Mouse (Mus musculus): ENCODE measurements around the gene Dera. TPM values are rescaled to one million over a fixed set of nuclear protein-coding genes. Genes with fewer than 3 reads are reported as not detected.
"Not testable (repeated sequence)": the region's sequence is repeated elsewhere in the genome, so short reads cannot be mapped to it uniquely, and the experiment has no call there.

Gene Dera
- 1 to 10 TPM; 6.5 to 7.8 TPM for total RNA-seq (2021)
- long read RNA-seq, experiment 1, transcript Dera-201 (9 exons, 1,729 nt), result major isoform, 8 of 9 reads
- long read RNA-seq, experiment 1, partial matches to known transcripts, result 0 of 9 reads
- long read RNA-seq, experiment 1, other reads (novel, unspliced or antisense), result 1 of 9 reads
- long read RNA-seq, experiment 2, partial matches to known transcripts, result 1 of 6 reads
- long read RNA-seq, experiment 2, other reads (novel, unspliced or antisense), result 1 of 6 reads

GRCm38 (mm10) chr6:137754056-137754856 is at the start of gene Dera:
Gene Dera (plus strand): TSS chr6:137754546.
- peak; percentile 84 for DNase-seq (ENCODE audit: low spot score)

DNA sequence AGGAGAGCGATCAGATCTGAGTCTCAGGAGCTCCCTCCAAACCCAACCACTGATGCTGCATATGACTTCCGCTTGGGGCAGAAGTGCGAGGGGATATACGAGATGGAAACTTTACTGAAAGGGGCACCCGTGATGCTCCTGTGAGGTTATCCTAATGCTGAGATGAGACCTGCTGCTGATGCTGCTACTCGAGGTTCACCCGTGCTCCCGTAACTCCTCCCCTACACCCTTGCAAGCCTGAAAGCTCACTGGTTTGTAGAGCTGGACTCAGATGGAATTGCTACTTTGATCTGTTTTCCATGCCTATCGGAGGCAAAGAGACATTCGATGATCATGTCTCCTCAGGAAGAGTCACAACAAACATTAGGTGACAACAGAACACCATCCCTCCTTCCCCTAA is 48.1 kb upstream of the Dera start:
- DNase-seq (ENCODE audit: low spot score), result no peak

GRCm38 (mm10) chr6:137708726-137709405 is 45.5 kb upstream of the Dera start:
- not testable (repeated sequence) for DNase-seq (ENCODE audit: low spot score)

DNA sequence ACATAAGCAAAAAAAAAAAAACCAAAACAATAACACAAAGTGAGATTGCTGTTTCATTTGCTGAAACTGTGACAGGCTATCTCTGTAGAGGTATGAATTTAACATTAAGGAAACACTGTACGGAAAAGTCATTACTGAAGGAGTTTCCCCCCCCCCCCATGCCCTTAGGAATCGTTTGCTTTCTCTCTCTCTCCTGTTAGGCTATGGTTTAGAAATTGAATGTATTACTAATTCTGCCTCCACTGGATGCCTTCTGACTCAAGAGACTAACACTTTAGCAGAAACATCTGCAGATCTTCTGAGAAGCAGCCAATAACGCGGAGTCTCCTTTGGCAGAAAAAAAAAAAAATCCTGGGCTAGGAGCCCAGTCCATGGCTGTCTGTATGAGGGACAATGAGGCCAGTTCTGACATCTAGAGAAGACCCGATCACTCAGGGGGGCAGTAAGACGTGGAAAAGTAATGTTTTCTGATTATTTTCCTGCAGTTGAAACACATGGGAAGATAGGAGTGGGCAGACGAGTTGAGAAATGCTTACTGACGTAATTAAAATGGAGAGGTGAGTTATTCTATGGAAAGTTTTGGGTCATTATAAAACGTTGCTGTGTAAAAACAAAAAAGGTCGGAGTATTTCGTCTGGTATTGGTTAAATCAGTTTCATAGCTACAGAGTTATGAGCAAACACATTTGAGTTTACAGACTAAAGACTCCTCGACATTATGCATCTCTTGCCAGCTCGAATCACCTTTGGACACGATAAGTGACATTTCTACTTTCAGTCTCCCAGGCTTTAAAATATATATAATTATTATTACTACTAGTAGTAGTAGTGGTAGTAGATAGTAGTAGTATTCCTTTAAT is 43.9 kb upstream of the Dera start:
- DNase-seq (ENCODE audit: low spot score), result peak; percentile 59

DNA sequence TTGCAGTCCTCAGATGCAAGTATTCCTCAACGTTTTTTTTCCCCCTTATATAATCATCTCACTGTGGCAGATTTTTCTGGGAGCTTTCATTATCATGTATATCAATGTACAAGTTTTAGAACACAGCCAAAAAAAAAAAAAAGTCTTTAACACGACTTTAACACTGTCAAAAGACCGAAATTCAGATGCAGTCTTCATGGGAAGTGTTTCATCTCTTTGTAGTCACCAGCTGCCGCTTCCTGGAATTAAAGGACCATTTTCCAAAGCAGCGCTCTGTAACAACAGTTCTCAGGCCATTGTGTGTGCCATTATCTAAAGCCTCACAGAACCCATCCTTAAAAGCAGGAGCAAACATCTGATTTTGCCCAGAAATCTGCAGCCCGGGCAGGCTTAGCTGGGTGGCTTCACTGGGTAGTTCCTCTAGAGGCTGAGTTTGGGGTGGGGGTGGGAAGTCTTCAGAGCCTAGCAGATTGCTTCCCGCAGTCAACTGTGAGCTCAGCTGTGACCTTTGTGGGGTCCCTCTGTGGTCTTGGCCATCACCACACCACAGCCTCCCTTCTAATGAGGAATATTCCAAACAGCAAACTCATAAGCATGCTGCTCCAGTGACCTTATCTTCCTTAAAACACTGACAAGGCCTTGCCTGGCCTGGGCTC is 41.6 kb upstream of the Dera start:
- DNase-seq (ENCODE audit: low spot score), result no peak

DNA sequence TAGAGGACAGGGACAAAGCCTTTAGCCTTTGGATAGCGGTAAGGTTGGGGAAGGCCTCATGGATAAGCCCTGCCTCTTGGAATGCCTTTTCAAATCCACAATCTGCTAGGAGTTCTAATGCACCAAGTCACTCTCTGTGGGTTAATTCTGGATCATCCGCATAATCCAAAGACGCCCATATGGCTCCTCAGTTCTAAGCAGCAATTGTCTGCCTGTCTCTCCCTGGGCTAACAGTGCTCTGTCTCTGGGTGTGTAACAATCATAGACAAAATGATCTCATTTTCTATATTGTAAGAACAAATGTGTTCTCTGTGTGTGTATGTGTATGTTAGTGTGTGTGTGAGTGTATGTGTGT is 41.1 kb upstream of the Dera start:
- no peak for DNase-seq (ENCODE audit: low spot score)

GRCm38 (mm10) chr6:137716802-137717201 is 37.5 kb upstream of the Dera start:
- DNase-seq (ENCODE audit: low spot score), result no peak

GRCm38 (mm10) chr6:137722220-137722931 is 32.0 kb upstream of the Dera start:
- DNase-seq (ENCODE audit: low spot score), result no peak

GRCm38 (mm10) chr6:137723898-137724297 is 30.4 kb upstream of the Dera start:
- peak; percentile 62 for DNase-seq (ENCODE audit: low spot score)

DNA sequence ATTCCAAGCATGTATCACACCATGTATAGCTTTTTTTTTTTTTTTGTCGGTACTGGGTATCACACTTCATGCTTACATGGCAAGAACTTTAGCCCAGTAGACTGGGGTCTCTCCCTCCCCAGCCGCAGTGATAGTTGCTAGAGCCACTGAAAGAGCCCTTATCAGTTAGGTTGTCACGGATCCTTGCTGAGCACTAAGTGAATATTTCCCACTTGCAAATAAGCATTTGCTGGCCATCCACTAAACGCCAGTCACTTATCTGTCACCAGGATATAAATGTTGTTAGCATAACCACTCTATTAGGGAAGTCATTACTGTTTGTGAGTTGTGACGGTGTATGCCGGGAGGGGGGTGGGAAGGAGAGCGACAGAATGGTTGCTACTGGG is 19.9 kb upstream of the Dera start:
- DNase-seq (ENCODE audit: low spot score), result no peak

- DNase-seq (ENCODE audit: low spot score), result peak; percentile 92
Observed at GRCm38 (mm10) chr6:137734846-137735609, 19.3 kb upstream of the Dera start, which contains the start of gene Strap. Gene Strap (plus strand): TSS chr6:137735078.

GRCm38 (mm10) chr6:137735671-137736238 is 18.6 kb upstream of the Dera start:
- no peak for DNase-seq (ENCODE audit: low spot score)

GRCm38 (mm10) chr6:137740972-137741371 is 13.4 kb upstream of the Dera start:
- DNase-seq (ENCODE audit: low spot score), result no peak

GRCm38 (mm10) chr6:137744700-137745099 is 9.6 kb upstream of the Dera start:
- no peak for DNase-seq (ENCODE audit: low spot score)

DNA sequence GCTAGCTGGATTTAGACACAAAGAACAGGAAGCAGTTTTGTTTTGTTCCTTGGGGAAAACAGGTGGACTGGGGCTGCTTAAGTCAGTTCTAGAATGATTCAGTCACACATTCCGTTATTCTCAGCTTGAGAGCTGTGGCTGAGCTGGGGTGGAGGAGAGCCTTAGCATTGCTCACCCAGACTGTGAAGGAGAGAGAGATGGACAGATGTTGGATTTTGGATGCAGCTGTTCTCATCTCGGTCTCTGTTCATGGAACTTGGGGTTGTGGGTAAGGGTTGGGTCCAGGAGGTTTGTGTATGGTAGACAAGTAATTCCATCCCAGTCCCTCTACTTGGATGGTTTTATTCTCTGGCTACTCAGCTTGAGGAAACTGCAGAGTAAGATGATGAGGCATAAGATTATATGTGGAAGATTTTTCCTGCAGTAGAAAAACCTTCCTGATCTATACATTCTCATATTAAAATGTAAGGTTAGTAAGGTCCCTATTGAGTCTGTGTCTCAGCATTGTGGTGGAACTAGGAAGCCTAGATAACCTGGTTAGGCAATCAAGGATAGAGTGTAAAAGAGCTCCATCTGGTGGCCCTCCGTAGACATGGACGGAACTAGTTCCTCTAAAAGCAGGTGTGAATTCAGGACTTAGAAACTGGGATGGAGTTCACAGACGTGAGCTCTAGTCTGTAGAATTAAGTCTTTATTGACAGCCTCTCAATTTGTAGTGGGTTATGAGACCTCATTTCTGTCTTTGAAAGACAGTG is 7.0 kb upstream of the Dera start:
- DNase-seq (ENCODE audit: low spot score), result no peak

DNA sequence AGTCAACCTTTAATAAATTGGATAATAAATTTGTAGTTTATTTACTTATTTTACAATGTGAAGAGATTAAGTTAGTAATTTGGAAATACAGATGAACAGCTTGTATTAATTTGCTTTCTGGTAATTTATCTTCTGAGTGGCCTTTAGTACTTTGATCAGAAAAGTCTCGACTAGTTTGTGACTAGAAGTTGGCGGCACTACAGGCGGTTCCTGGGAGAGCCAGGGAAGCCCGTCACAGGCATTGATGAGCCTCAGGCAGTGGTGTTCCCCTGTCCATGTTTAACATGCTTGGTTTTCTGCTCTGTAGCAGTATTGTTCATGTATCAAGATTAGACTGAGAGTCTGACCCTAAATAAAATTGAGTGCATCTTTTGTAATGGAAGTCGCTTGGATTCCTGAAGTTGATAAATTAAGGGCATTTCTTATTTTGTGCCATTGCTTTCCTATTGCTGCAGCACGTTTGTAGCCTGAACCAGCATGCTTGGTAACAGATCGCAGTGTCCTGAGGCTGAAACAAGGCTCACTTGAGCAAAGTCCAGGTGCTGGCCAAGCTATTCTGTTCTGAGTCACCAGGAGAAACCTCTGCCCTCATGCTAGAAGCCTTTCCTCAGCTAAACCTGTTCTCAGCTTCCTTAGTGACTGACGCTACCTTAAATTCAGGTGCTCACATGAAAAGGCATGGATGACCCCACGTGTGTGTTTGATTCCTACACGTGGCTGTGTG is 2.6 kb upstream of the Dera start:
- no peak for DNase-seq (ENCODE audit: low spot score)

DNA sequence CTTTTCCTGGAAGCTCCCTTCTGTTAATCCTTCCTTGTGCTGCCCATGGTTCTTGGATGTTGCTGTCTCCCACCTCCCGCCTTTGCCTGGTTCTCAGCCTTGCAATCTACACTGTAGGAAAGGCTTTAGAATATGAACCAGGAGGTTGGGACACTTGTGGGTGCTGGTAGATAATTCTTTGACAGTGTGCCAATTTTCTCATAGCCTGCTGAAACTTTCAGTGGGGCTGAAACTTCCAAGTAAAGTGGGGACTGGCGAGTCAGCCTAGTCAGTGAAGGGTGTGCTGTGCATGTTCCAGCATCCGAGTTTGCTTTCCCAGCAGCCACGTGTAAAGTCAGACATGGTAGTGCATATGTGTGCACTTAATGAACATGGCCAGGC is 2.1 kb upstream of the Dera start:
- no peak for DNase-seq (ENCODE audit: low spot score)

DNA sequence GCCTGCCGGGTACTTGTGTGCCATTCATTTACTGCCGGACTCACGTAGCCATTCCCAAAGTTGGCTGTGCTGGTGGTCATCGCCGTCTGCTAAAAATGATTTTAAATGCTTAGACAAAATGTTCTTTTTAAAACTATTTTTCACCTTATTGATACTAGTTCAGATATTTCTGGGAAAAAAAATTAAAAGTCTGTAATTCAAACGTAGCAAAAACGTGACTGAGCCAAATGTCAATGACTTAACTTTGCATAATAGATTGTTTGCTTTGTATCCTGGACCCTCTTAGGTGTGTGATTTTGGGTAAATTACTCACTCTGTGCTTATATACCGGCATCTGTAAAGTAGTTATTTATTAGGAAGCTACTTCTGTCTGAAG is 499 bp downstream of the Dera start:
- no peak for DNase-seq (ENCODE audit: low spot score)

Data from gastrocnemius, adult 18-20 months (tissue).